Mouse (Mus musculus) midbrain, embryonic 12.5 days (tissue): Measurements from ENCODE around the gene Sptlc2. TPM values are rescaled to one million over a fixed set of nuclear protein-coding genes. Genes with fewer than 3 reads are reported as not detected.
"Not testable (repeated sequence)": the region's sequence is repeated elsewhere in the genome, so short reads cannot be mapped to it uniquely, and the experiment has no call there.

Experiments
- ATAC-seq: fragments of 200-750 bp; cut with Nextera tagmentation; 2 replicates; pipeline ENCODE4 v1.8.0; 2017; ENCODE audit warnings: low read depth, moderate TSS enrichment, moderate library complexity; ENCODE audit not compliant: low FRiP score
- H3K27ac ChIP-seq: fragments of 300-500 bp; sonication (generic); replicated peaks from 2 replicates; pipeline ENCODE4 v1.5.1; 2016; ENCODE audit warnings: mild to moderate bottlenecking
- H3K27me3 ChIP-seq: fragments of 300-500 bp; sonication (generic); 2 replicates; pipeline ENCODE4 v1.6.1; 2016; ENCODE audit warnings: mild to moderate bottlenecking
- H3K36me3 ChIP-seq: fragments of 300-500 bp; sonication (generic); 2 replicates; pipeline ENCODE4 v1.6.1; 2016
- H3K4me1 ChIP-seq: fragments of 300-500 bp; sonication (generic); 2 replicates; pipeline ENCODE4 v1.6.1; 2016
- H3K4me2 ChIP-seq: fragments of 300-500 bp; sonication (generic); replicated peaks from 2 replicates; pipeline ENCODE4 v1.6.1; 2016; ENCODE audit warnings: mild to moderate bottlenecking, moderate library complexity
- H3K4me3 ChIP-seq: fragments of 300-500 bp; sonication (generic); 2 replicates; pipeline ENCODE4 v1.5.1; 2016; ENCODE audit warnings: mild to moderate bottlenecking
- H3K9ac ChIP-seq: fragments of 300-500 bp; sonication (generic); replicated peaks from 2 replicates; pipeline ENCODE4 v1.6.1; 2016; ENCODE audit warnings: mild to moderate bottlenecking, moderate library complexity
- H3K9me3 ChIP-seq: fragments of 300-500 bp; sonication (generic); 2 replicates; pipeline ENCODE4 v1.6.1; 2016; ENCODE audit warnings: mild to moderate bottlenecking
- WGBS: fragments of 180-500 bp; shearing (Covaris S2); methylation state at CpG from one replicate; pipeline ENCODE4 v1.1.7; 2016; 5-methylcytosine and 5-hydroxymethylcytosine counted together
- polyA plus RNA-seq: library from polyadenylated mRNA; unstranded; fragments of >200 nt; fragmentation: Nextera tagmentation; extraction: Ambion mirVana; gene quantifications from 2 replicates; pipeline ENCODE4 v1.2.1, GENCODE M21; 2016

Sptlc2 gene
- polyA plus RNA-seq, 1 experiment from 2014 or later = 65.2 TPM

DNA sequence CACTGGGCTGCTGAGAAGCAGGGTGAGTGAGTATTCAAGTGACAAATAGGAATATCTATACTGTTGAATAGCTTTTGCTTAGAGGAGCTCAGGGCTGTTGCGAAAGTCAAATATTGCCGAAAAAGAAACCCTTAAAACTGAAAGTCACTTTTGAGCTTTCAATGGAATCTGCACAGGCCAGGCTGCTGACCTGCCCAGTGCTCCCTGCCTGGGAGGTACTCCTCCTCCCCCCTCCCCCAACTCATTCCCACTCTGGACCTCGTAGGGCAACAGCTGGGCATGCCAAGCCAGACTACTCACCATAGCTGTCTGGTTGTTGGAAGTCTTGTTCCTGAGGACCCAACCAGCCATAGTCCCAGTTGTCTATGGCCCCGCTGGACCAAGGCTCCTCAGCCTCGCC, 103.4 kb downstream of the Sptlc2 start:
- no peak overlapping the region for H3K9ac ChIP-seq
- no peak overlapping the region for H3K4me2 ChIP-seq
- H3K4me1 ChIP-seq = no peaks in the 10 kb centered on the region
- peaks cover 5% of the 10 kb centered on the region for H3K27me3 ChIP-seq
- H3K9me3 ChIP-seq = no peaks in the 10 kb centered on the region
- H3K27ac ChIP-seq = no peak overlapping the region
- no peak overlapping the region for H3K4me3 ChIP-seq
- no peaks in the 10 kb centered on the region for H3K36me3 ChIP-seq
- ATAC-seq = no peak
- 88% methylated on average over 5 of the region's 5 CpGs for WGBS

GRCm38 (mm10) chr12:87284268-87284667, 103.9 kb downstream of the Sptlc2 start:
- 79% methylated on average over 4 of the region's 4 CpGs for WGBS
- H3K9ac ChIP-seq = no peak overlapping the region

DNA sequence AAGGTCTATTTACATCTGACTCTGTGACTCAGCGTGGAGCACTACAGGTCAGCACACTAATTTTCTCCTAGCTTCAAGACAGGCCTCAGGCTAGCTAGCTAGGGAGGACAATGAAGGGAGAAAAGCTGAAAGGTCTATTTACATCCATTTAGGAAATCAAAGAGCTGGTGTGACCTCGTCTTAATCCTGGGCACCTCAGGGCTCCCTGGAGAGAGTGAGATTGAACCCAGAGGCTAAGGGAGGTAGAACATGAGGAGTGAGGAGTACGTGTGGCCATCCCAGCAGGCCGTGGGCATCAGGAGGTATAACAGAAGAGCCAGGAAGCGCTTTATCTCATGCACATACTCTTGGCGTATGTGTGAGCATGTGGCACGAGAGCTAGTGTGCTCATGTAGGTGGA, 104.4 kb downstream of the Sptlc2 start:
- Histone ChIP-seq H3K9ac (no peak overlapping the region), H3K4me2 (no peak overlapping the region), H3K27ac (no peak overlapping the region), H3K27me3 (peaks cover 7% of the 10 kb centered on the region), H3K4me1 (0 out of 2 replicates have a peak, but pooled peaks cover 2% of the 10 kb centered on the region), H3K4me3 (no peak overlapping the region), H3K36me3 (no peaks in the 10 kb centered on the region), H3K9me3 (no peaks in the 10 kb centered on the region)
- ATAC-seq = no peak
- WGBS = 56% methylated on average over 7 of the region's 7 CpGs

More at GRCm38 (mm10) chr12:87284268-87284667, 103.9 kb downstream of the Sptlc2 start:
- no peak overlapping the region for H3K4me2 ChIP-seq
- no peaks in the 10 kb centered on the region for H3K4me1 ChIP-seq
- no peak for ATAC-seq
- H3K36me3 ChIP-seq = no peaks in the 10 kb centered on the region
- H3K9me3 ChIP-seq = no peaks in the 10 kb centered on the region
- H3K4me3 ChIP-seq = no peak overlapping the region
- no peak overlapping the region for H3K27ac ChIP-seq
- H3K27me3 ChIP-seq = peaks cover 7% of the 10 kb centered on the region

- Histone ChIP-seq H3K27ac (no peak overlapping the region), H3K4me1 (peaks cover 7% of the 10 kb centered on the region; the same call in 1 of the 2 replicates), H3K9ac (no peak overlapping the region), H3K9me3 (no peaks in the 10 kb centered on the region), H3K36me3 (no peaks in the 10 kb centered on the region), H3K27me3 (peaks cover 7% of the 10 kb centered on the region), H3K4me3 (no peak overlapping the region), H3K4me2 (no peak overlapping the region)
- 96% methylated on average over 4 of the region's 4 CpGs for WGBS
- ATAC-seq = no peak
These were observed 105.4 kb downstream of the Sptlc2 start for GRCm38 (mm10) chr12:87282743-87283142.

DNA sequence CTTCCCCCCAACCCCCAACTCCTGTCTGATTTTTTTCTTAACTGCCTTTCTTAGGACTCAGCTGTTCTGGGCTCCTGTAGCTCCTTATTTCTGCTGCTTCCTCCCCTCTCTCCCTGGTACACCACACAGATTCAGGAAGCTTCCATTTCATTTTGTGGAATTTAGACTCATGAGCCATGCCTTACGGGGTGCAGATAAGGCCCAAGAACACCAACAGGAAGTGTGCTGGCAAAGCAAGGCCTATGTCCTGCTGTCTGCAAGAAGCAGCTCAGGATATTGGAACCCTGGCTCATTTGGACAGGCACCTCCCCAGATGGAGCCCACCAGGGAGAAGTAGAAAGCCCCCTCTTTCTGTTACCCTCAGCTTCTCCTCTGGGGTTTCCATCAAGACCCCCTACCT, 106.4 kb downstream of the Sptlc2 start:
- H3K27ac ChIP-seq = no peak overlapping the region
- 93% methylated on average over 1 of the region's 1 CpGs for WGBS
- no peaks in the 10 kb centered on the region for H3K9me3 ChIP-seq
- peaks cover 7% of the 10 kb centered on the region; the same call in 1 of the 2 replicates for H3K4me1 ChIP-seq
- no peak overlapping the region for H3K4me2 ChIP-seq
- 0 out of 2 replicates have a peak, but pooled peaks cover 3% of the 10 kb centered on the region for H3K36me3 ChIP-seq
- ATAC-seq = no peak
- H3K27me3 ChIP-seq = peaks cover 7% of the 10 kb centered on the region
- H3K9ac ChIP-seq = no peak overlapping the region
- no peak overlapping the region for H3K4me3 ChIP-seq

- Histone ChIP-seq H3K36me3 (peaks cover 22% of the 10 kb centered on the region), H3K4me3 (no peak overlapping the region), H3K9ac (no peak overlapping the region), H3K9me3 (no peaks in the 10 kb centered on the region), H3K4me2 (no peak overlapping the region), H3K4me1 (peaks cover 7% of the 10 kb centered on the region; the same call in 1 of the 2 replicates), H3K27ac (no peak overlapping the region), H3K27me3 (peaks cover 7% of the 10 kb centered on the region)
- ATAC-seq = no peak
- 32% methylated on average over 14 of the region's 14 CpGs for WGBS
These were observed 108.3 kb downstream of the Sptlc2 start for GRCm38 (mm10) chr12:87279879-87280278.

DNA sequence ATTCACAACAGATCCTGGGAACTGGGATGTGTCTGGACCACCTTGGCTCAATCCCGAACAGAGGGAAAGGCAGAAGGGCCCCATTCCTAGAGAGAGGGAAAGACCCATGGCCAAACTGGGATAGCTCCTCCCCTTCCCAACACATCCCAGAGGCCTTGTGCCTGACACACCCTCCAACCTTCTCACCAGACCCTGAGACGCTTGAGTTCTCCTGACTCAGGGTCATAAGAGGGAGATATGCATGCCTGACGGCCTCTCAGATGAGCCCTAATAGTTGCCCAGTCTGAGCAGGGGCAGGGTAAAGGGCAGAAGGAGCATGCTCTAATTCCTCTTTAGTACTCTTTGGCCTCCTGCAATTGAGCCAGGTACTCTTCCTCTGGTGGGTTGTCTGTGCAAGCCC, 108.8 kb downstream of the Sptlc2 start:
- Histone ChIP-seq H3K27me3 (peaks cover 7% of the 10 kb centered on the region), H3K4me2 (no peak overlapping the region), H3K27ac (no peak overlapping the region), H3K36me3 (peaks cover 27% of the 10 kb centered on the region), H3K9ac (no peak overlapping the region), H3K9me3 (no peaks in the 10 kb centered on the region), H3K4me1 (peaks cover 7% of the 10 kb centered on the region; the same call in 1 of the 2 replicates), H3K4me3 (no peak overlapping the region)
- WGBS = 65% methylated on average over 3 of the region's 3 CpGs
- no peak for ATAC-seq

DNA sequence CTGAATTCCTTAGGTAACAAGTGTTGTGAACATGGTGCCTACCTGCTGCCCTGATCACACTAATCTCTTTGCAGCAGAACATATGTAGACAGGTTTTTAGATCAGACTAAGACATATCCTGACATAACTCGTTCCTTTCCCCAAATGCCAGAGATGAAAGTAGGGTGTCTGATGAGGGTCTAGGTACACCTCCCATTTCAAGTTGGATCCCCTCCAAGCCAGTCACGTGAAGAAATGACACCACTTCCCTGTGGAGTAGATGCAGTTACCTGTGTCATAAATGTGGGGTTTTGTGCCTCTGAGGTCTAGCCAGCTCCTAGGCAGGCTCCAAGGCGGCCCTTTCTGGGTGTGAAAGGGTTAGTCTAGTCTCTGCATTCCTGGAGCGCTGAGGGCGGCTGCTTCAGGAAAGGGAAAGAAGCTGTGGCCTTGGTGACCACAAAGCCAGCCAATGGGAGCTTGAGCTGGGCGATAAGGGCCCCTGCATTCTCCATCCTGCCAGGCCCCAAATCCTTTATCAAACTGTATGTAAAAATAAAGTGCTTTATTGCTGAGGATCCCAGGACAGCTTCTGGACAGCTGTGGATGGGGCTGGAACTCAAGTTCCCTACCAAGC, 109.9 kb downstream of the Sptlc2 start:
- ATAC-seq = no peak
- no peak overlapping the region for H3K4me3 ChIP-seq
- H3K27ac ChIP-seq = no peak overlapping the region
- H3K9me3 ChIP-seq = no peaks in the 10 kb centered on the region
- H3K4me2 ChIP-seq = no peak overlapping the region
- peaks cover 37% of the 10 kb centered on the region for H3K36me3 ChIP-seq
- no peak overlapping the region for H3K9ac ChIP-seq
- 23% methylated on average over 6 of the region's 6 CpGs for WGBS
- H3K4me1 ChIP-seq = peaks cover 7% of the 10 kb centered on the region; the same call in 1 of the 2 replicates
- H3K27me3 ChIP-seq = peaks cover 7% of the 10 kb centered on the region

DNA sequence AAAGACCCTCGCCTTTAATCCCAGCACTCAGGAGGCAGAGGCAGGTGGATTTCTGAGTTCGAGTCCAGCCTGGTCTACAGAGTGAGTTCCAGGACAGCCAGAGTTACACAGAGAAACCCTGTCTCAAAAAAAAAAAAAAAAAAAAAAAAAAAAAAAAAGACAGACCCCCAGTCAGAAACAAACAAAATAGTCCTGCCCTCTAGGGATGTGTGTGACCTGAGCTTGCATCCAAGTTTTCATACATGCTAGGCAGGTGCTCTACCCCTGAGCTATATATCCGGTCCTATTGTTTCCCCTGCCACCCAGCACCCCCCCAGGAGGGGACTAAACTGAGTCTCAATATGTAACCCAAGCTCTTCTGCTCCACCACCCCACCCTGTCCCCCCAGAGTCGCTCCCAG, 110.9 kb downstream of the Sptlc2 start:
- peaks cover 47% of the 10 kb centered on the region for H3K36me3 ChIP-seq
- not testable (repeated sequence) for H3K4me2 ChIP-seq, H3K9me3 ChIP-seq, H3K27ac ChIP-seq, H3K27me3 ChIP-seq, H3K4me3 ChIP-seq, H3K9ac ChIP-seq, ATAC-seq, H3K4me1 ChIP-seq
- WGBS = 86% methylated on average over 4 of the region's 4 CpGs

DNA sequence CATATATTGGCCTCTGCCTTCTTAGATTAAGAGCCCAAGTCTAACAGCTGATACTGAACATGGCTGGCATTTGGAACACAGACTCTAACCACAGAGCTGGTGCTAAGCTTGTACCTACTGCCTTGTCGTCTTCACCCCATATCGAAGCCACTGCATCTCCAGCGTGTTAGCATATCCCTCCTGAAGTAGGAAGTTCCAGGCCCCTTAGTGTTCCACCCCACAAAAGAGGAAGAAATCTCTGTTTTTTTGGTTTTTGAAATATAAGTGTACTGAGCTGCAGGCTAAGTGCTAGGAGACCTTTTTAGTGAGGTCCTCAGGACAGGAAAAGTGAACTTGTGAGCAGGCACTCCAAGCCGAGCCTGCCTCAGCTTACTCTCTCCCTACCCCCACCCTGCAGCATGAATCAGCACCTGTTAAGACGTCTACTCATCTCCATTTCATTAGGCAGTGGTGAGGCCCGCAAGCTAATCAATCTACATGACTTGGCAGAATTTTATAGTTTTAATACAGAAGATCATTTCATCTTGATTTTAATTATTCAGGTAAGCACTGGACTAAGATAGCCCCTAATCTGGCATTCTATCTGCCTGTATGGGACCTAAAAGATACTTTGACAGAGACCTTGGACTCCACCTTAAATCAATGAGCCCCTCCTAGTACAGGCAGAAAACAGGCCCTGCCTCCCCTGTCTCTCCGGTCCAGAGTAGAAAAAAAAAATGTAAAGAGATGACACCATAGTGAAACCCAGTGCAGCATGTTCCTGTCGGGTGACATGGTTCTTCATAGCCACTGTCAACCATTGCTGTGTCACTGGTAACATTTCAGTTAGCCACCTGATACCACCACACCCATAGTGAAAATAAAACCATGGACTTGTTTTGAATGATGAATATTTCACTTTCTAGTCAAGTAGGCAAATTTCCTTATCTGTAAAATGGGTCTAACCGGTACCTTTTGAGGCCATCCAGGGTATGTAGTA, 113.0 kb downstream of the Sptlc2 start:
- no peak for ATAC-seq
- Histone ChIP-seq H3K36me3 (peaks cover 68% of the 10 kb centered on the region), H3K9ac (no peak overlapping the region)

GRCm38 (mm10) chr12:87267682-87268081, 120.5 kb downstream of the Sptlc2 start:
- peak overlapping the region; percentile 89; the same call in 1 of the 2 replicates for H3K9ac ChIP-seq
- H3K9me3 ChIP-seq = no peaks in the 10 kb centered on the region
- peaks cover 22% of the 10 kb centered on the region for H3K4me1 ChIP-seq
- 27% methylated on average over 4 of the region's 4 CpGs for WGBS
- H3K27ac ChIP-seq = no peak overlapping the region
- H3K36me3 ChIP-seq = peaks cover 45% of the 10 kb centered on the region
- H3K27me3 ChIP-seq = no peaks in the 10 kb centered on the region
- H3K4me2 ChIP-seq = peak overlapping the region; percentile 95
- no peak for ATAC-seq
- H3K4me3 ChIP-seq = peak overlapping the region; percentile 57

More for the DNA sequence above, 113.0 kb downstream of the Sptlc2 start:
- no peak overlapping the region for H3K4me3 ChIP-seq
- peaks cover 7% of the 10 kb centered on the region; the same call in 1 of the 2 replicates for H3K4me1 ChIP-seq
- WGBS = 88% methylated on average over 9 of the region's 9 CpGs
- no peak overlapping the region for H3K27ac ChIP-seq
- H3K27me3 ChIP-seq = peaks cover 7% of the 10 kb centered on the region
- no peak overlapping the region for H3K4me2 ChIP-seq
- H3K9me3 ChIP-seq = no peaks in the 10 kb centered on the region
